Mouse (Mus musculus): Measurements from ENCODE around the gene Hoxb7.

Gene Hoxb7

DNA sequence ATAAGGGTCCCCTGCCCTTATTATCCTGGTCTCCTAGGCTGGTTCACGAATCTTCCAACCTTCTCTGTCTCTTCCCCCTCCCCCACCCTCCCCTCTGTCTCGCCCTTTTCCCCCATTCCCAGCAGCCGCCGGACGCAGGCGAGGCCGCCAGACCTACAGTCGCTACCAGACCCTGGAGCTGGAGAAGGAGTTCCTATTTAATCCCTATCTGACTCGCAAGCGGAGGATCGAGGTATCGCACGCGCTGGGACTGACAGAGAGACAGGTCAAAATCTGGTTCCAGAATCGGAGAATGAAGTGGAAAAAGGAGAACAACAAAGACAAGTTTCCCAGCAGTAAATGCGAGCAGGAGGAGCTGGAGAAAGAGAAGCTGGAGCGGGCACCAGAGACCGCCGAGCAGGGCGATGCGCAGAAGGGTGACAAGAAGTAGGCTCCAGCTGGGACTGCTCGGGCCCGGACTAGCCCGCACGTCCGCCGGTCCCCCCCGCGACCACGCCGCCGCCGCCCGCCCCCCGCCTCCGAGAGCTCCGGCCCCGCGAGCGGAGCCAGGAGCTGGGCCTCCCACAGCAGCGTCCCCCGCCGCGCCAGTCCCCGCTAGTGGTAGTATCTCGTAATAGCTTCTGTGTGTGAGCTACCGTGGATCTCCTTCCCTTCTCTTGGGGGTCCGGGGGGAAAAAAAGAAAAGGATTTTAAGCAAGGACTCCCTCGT lies 2.2 kb upstream of the Hoxb7 start:
- DNase-seq (ENCODE audit: inconsistent age in 2 of 2, low spot score in 1 of 2): peak in 1 of 2 experiments; percentile 69

- peak; percentile 77 to 87 for DNase-seq (ENCODE audit: inconsistent age in 2 of 2, low spot score in 1 of 2)
Measured at GRCm38 (mm10) chr11:96284774-96285734, 1.4 kb upstream of the Hoxb7 start.

DNA sequence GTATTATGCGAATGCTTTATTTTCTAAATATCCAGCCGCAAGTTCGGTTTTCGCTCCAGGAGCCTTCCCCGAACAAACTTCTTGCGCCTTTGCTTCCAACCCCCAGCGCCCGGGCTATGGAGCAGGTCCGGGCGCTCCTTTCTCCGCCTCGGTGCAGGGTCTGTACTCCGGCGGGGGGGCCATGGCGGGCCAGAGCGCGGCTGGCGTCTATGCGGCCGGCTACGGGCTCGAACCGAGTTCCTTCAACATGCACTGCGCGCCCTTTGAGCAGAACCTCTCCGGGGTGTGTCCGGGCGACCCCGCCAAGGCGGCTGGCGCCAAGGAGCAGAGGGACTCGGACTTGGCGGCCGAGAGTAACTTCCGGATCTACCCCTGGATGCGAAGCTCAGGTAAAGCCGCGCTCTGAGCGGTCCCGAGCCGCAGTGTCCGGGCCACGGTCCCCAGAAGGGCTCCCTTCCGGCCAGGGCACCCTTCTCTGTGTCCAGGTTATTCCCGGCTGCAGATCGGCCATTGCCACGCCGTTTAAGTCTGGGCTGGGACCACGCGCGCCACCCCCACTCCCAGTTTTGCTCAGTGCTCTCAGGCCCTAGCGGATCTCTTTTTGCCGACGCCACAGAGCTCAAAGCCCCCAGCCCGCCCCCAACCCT lies 439 bp downstream of the Hoxb7 start:
- DNase-seq (ENCODE audit: inconsistent age in 2 of 2, low spot score in 1 of 2): peak in 1 of 2 experiments; percentile 74

GRCm38 (mm10) chr11:96287411-96287810 lies 988 bp downstream of the Hoxb7 start:
- DNase-seq (ENCODE audit: inconsistent age in 2 of 2, low spot score in 1 of 2): peak in 1 of 2 experiments; percentile 78

- peak in 1 of 2 experiments; percentile 58 for DNase-seq (ENCODE audit: inconsistent age in 2 of 2, low spot score in 1 of 2)
Measured at GRCm38 (mm10) chr11:96288455-96289221, 2.2 kb downstream of the Hoxb7 start.

DNA sequence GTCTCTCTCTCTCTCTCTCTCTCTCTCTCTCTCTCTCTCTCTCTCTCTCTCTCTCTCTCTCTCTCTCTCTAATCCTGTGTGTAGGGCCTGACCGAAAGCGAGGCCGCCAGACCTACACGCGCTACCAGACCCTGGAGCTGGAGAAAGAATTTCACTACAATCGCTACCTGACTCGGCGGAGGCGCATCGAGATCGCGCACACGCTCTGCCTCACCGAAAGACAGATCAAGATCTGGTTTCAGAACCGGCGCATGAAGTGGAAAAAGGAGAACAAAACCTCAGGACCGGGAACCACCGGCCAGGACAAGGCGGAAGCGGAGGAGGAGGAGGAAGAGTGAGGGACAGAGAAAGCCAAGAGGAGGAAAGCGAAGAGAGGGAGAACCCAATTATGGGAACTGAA lies 2.9 kb downstream of the Hoxb7 start:
- peak in 1 of 2 experiments; percentile 76 for DNase-seq (ENCODE audit: inconsistent age in 2 of 2, low spot score in 1 of 2)

DNA sequence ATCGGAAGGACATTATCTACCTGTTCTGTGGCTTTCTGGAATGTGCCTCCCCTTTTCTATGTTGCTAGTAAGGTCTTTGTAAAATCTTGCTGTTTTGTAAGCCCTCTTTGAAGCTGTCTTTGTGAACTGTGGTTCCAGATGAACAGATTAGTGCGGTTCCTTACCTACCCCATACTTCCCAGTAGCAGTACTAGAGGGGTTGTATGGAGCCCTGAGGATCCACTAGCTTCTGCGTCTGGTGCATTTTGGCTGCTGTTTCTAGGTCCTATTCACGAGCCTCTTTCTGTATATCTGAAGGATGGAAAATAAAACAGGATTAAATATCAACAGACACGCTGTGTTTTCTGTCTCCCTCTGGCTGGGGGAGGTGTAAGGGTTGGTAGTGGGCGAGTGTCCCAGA lies 3.4 kb downstream of the Hoxb7 start:
- DNase-seq (ENCODE audit: inconsistent age in 2 of 2, low spot score in 1 of 2): peak in 1 of 2 experiments; percentile 77

- DNase-seq (ENCODE audit: inconsistent age in 2 of 2, low spot score in 1 of 2): peak in 1 of 2 experiments; percentile 77
Measured at GRCm38 (mm10) chr11:96290705-96291355, 4.4 kb downstream of the Hoxb7 start.

DNA sequence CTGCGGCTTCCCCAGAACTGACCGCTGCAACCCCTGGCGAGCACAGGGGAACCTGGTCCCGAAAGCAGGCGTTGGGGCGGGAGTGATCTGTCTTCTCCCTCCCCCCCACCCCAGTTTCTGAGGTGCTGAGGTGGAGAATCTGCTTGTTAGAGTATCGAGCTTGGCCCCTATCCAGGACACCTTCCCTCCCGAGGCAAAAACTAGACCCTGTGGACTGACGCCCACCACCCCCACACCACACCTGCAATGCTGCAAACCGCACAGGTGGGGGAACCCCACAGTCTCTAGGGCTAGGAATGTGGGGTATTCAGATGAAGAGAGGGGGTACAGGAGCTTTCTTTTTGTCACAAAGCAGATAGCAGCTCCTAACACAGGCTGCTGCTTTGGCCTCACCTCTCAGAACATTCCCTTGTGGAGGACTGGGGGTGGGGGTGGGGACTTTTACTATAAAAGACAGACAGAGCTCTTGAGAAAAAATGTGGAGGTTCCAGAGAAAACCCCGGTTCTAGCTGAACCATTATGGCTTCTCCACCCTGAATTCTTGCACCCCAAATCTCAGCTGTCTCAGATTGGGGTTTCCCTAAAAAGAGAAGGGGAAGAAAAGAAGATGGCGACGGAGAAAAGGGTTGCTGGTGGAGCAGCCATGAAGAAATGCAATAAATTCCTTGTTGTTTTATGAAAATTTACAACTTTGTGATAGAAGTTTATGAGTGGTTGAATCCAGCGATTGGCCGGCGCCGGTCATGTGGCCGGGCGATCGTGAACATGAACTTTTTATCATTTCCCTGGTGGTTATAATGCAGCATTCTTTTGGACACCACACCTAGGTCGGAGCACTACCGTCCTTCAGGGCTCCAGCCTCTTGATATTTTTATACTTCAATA lies 5.5 kb downstream of the Hoxb7 start, which contains the start of gene Hoxb6:
Gene Hoxb6, plus strand, starts transcription at position 796 of the 884 bp plus-strand sequence.
- peak in 1 of 2 experiments; percentile 88 for DNase-seq (ENCODE audit: inconsistent age in 2 of 2, low spot score in 1 of 2)

DNA sequence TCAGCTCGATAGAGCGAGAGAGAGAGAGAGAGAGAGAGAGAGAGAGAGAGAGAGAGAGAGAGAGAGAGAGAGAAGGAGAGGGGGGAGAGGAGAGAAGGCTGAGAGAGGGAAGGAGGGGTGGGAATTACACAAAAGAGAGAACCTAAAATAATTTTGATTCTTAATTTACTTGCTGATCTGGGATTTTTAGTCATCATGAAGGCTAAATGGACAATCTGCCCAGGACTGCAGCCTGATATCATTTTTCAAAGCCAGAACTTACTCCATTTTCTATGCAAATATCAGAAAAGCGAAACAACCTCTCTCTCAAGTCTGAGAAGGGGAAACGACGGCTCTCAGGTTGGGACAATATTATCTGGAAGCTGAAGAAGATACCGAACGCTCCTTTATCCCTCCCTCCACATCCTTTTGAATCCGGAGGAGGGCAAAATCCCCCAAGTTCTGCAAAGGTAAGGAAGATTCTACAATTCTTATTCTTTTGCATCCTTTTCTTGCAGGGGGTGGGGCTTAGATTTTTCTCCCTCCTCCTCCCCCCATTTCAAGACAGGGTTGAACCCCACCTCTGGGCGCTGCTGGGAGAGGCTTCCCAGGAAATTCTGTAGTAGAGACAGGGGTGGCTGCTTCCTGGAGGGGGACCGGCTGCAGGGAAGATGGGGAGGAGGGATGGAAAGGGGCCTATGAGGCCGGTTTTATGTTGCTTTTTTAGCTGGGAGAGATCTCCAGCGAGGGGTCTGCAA lies 6.3 kb downstream of the Hoxb7 start:
- peak; percentile 69 to 74 for DNase-seq (ENCODE audit: inconsistent age in 2 of 2, low spot score in 1 of 2)

- DNase-seq (ENCODE audit: inconsistent age in 2 of 2, low spot score in 1 of 2): peak; percentile 50 to 75
Measured at GRCm38 (mm10) chr11:96293302-96293921, 7.0 kb downstream of the Hoxb7 start.

GRCm38 (mm10) chr11:96294245-96295091 lies 8.0 kb downstream of the Hoxb7 start:
- DNase-seq (ENCODE audit: inconsistent age in 2 of 2, low spot score in 1 of 2): peak in 1 of 2 experiments; percentile 91

DNA sequence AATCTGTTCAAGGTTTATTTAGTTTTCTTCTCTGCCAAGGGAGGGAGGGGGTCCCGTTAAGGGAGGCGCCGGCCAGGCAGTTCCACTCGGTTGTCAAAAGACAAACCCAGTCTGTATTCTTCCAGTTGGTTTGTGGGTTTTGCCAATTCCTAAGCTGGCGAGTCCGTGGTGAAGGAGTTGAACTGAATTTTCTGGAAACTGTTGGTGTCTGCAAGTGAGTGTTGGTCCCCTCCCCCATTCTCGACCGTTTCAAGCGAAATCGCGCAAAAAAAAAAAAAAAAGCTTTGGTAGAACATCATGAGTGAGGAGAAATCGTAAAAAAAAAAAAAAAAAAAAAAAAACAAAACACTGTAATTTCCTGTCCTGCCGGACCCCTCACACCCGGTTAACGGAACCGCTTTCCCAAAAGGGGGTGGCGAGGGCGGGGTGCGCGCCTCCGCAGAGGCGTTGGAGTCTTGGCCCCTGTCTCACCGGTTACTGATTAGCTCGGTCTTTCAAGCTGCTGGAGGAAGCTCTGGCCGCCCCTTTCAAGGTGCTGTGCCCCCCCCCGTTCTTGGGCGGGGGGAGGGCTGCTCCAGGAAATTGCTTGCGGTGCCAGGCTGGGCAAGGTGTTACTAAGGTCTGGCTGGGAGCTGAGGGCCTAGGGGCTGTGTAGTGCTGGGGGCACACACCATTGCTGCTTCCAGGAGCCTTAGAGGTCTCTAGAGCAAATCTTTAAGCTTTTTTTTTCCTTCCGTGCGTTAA lies 8.8 kb downstream of the Hoxb7 start:
- peak in 1 of 2 experiments; percentile 54 for DNase-seq (ENCODE audit: inconsistent age in 2 of 2, low spot score in 1 of 2)

GRCm38 (mm10) chr11:96296997-96297396 lies 10.6 kb downstream of the Hoxb7 start:
- DNase-seq (ENCODE audit: inconsistent age in 2 of 2, low spot score in 1 of 2): peak in 1 of 2 experiments; percentile 76

- peak in 1 of 2 experiments; percentile 76 for DNase-seq (ENCODE audit: inconsistent age in 2 of 2, low spot score in 1 of 2)
Measured at GRCm38 (mm10) chr11:96297428-96297827, 11.0 kb downstream of the Hoxb7 start.
